Mouse (Mus musculus): ENCODE data around the gene Bcar1. TPM values are rescaled to one million over a fixed set of nuclear protein-coding genes. Genes with fewer than 3 reads are reported as not detected.

The Bcar1 gene
- polyA plus RNA-seq, 1 experiment = 136 TPM

DNA sequence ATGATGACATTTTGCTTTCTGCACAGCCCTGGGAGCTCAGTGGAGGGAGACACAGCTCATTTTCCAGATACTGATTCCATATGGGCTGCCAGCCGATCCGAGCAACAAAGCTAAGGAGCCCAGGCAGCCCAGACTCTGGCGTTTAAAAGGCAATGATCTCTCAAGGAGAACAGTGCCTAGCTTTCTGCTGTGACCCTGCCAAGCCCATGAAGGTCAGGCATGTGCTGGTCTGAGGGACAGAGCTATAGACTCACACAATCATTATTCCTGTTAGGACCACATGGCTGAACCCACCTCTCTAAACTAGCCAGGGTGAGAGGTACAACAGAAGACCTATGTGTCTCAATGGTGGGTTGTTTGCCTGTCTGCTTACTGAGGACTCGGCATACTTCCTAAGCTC is 44.1 kb upstream of the Bcar1 start:
- Histone ChIP-seq H3K79me3 (ENCODE audit: low read depth) (no peaks in the 10 kb centered on the region), H3K36me3 (ENCODE audit: control insufficient read depth, insufficient read depth) (peaks cover 23% of the 10 kb centered on the region), H3K27me3 (ENCODE audit: control insufficient read depth, insufficient read depth, insufficient read length) (no peaks in the 10 kb centered on the region), H3K4me3 (ENCODE audit: insufficient read depth, poor library complexity, severe bottlenecking) (no peak overlapping the region), H3ac (ENCODE audit: control insufficient read depth, insufficient read length, low read depth) (no peak overlapping the region), H3K79me2 (ENCODE audit: control insufficient read depth, insufficient read depth) (no peaks in the 10 kb centered on the region)
- TF ChIP-seq MYOG (IDR thresholded peaks at IDR 0.05; ENCODE audit: control insufficient read depth, extremely low read depth, insufficient read length) (no peak), FOSL1 (IDR thresholded peaks at IDR 0.05; ENCODE audit: insufficient read depth, low read length, poor library complexity, severe bottlenecking) (no peak), CEBPB (IDR thresholded peaks at IDR 0.05; ENCODE audit: low read depth) (no peak), USF1 (IDR thresholded peaks at IDR 0.05; ENCODE audit: low read depth) (no peak), MAX (IDR thresholded peaks at IDR 0.05) (no peak), CTCF (IDR thresholded peaks at IDR 0.05; ENCODE audit: control insufficient read depth, insufficient read depth, insufficient read length) (no peak), MYOD1 (IDR thresholded peaks at IDR 0.05; ENCODE audit: control insufficient read depth, insufficient read length, low read depth) (no peak)

DNA sequence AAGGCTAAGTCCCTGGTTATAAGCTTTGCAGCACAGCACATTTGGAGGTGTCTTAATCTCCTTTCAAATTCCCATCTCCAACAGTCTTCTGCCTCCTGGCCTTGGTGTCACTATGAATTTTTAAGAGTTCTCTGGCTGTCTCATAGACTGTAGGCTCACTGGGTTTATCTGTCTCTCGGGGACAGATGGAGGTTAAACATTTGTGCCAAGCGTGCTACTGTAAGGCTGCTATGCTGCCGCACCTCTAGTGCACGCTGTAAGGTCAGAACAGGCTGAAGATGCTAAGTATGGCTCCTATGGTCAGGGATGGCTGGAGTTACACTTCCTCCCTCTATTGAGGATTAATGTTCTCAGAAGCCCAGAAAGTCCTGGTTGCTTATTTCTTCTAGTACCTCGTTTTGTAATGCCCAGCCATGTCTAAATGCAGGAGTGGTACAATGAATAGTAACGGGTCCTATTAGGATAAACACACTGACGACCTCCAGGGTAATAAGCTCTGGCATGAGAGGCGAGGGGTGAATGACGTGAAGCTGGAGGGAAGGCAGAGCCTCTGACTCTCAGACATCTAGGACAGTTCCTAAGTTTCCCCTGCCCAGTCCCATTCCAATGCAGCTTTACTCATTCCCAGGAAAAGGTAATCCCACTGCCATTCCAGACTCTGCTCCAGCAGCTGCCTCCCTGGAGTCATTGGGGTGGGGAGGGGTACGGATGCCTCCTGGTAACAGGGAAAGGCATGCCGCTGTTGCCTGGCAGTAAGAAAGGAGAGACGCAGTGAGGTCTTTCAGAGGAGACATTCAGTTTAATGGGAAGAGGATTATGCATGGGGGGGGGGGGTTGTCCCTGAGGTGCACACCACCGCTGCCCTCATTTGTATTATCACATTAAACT is 43.3 kb upstream of the Bcar1 start:
- Histone ChIP-seq H3ac (ENCODE audit: control insufficient read depth, insufficient read length, low read depth) (no peak overlapping the region), H3K36me3 (ENCODE audit: control insufficient read depth, insufficient read depth) (peaks cover 18% of the 10 kb centered on the region), H3K79me3 (ENCODE audit: low read depth) (no peaks in the 10 kb centered on the region), H3K79me2 (ENCODE audit: control insufficient read depth, insufficient read depth) (no peaks in the 10 kb centered on the region), H3K4me3 (ENCODE audit: insufficient read depth, poor library complexity, severe bottlenecking) (no peak overlapping the region), H3K27me3 (ENCODE audit: control insufficient read depth, insufficient read depth, insufficient read length) (no peaks in the 10 kb centered on the region)
- TF ChIP-seq MYOG (IDR thresholded peaks at IDR 0.05; ENCODE audit: control insufficient read depth, extremely low read depth, insufficient read length) (no peak), MAX (IDR thresholded peaks at IDR 0.05) (no peak)

DNA sequence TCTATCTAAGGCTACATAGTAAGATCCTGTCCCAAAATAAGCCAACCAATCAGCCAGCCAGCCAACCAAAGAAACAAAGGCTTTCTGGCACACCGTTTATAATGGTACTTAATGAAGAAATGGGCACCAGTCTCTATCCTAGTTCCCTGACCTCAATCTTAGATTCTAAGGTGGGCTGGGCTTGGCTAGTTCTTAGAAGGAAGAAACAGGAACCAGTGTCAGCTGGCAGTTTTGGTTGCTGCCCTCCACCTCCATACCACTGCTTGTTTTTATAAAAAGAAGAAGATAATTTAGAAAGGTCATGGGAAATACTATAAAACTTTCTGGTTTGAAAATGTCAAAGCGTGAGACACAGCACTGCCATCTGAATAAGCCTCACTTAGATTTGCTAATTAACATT is 42.5 kb upstream of the Bcar1 start:
- Histone ChIP-seq H3ac (ENCODE audit: control insufficient read depth, insufficient read length, low read depth) (no peak overlapping the region), H3K79me3 (ENCODE audit: low read depth) (no peaks in the 10 kb centered on the region), H3K36me3 (ENCODE audit: control insufficient read depth, insufficient read depth) (peaks cover 12% of the 10 kb centered on the region), H3K4me3 (ENCODE audit: insufficient read depth, poor library complexity, severe bottlenecking) (no peak overlapping the region), H3K79me2 (ENCODE audit: control insufficient read depth, insufficient read depth) (no peaks in the 10 kb centered on the region), H3K27me3 (ENCODE audit: control insufficient read depth, insufficient read depth, insufficient read length) (no peaks in the 10 kb centered on the region)
- TF ChIP-seq MYOG (IDR thresholded peaks at IDR 0.05; ENCODE audit: control insufficient read depth, extremely low read depth, insufficient read length) (no peak), CEBPB (IDR thresholded peaks at IDR 0.05; ENCODE audit: low read depth) (no peak), FOSL1 (IDR thresholded peaks at IDR 0.05; ENCODE audit: insufficient read depth, low read length, poor library complexity, severe bottlenecking) (no peak), MAX (IDR thresholded peaks at IDR 0.05) (no peak), USF1 (IDR thresholded peaks at IDR 0.05; ENCODE audit: low read depth) (no peak), CTCF (IDR thresholded peaks at IDR 0.05; ENCODE audit: control insufficient read depth, insufficient read depth, insufficient read length) (no peak), MYOD1 (IDR thresholded peaks at IDR 0.05; ENCODE audit: control insufficient read depth, insufficient read length, low read depth) (no peak)

DNA sequence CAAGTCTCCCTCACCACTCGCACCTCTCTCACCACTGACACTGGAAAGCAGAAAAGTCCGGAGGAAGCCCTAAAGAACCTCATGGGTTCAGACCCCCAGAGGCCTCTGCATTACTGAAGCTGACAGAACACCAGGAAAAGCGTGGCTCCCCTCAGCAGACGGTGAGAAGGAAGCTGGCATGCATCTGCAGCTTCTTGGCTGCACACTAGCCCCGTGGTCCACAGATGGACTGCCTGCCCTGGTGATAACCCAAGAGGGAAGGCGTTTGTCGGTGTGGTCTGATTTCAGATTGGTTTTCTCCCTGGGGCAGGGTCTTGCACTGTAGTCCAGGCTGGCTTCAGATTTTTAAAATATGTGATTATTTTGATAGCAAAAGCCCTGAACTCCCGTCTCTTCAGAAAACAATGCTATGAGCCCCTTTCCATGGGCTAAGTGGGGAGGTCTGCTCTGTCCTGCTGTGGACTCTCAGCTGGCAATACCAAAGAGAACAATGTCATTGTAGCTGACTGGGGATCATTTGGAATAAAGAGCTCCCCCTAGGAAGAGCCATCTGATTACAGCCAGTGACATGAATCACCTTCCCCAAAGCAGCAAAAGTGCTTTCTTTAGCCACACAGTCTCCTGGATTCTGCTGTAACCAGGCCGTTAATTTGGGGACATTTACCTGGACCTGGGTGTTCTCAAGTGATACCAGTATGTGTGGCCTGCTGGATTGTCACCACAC is 39.2 kb upstream of the Bcar1 start:
- no peaks in the 10 kb centered on the region for H3K27me3 ChIP-seq (ENCODE audit: control insufficient read depth, insufficient read depth, insufficient read length)
- no peaks in the 10 kb centered on the region for H3K79me2 ChIP-seq (ENCODE audit: control insufficient read depth, insufficient read depth)
- no peak overlapping the region for H3K4me3 ChIP-seq (ENCODE audit: insufficient read depth, poor library complexity, severe bottlenecking)
- peaks cover 14% of the 10 kb centered on the region for H3K36me3 ChIP-seq (ENCODE audit: control insufficient read depth, insufficient read depth)
- no peak for TF ChIP-seq MAX (IDR thresholded peaks at IDR 0.05)
- no peak for TF ChIP-seq CTCF (IDR thresholded peaks at IDR 0.05; ENCODE audit: control insufficient read depth, insufficient read depth, insufficient read length)
- TF ChIP-seq MYOG (IDR thresholded peaks at IDR 0.05; ENCODE audit: control insufficient read depth, extremely low read depth, insufficient read length) = no peak
- no peak for TF ChIP-seq FOSL1 (IDR thresholded peaks at IDR 0.05; ENCODE audit: insufficient read depth, low read length, poor library complexity, severe bottlenecking)
- TF ChIP-seq USF1 (IDR thresholded peaks at IDR 0.05; ENCODE audit: low read depth) = no peak
- TF ChIP-seq CEBPB (IDR thresholded peaks at IDR 0.05; ENCODE audit: low read depth) = no peak
- no peak for TF ChIP-seq MYOD1 (IDR thresholded peaks at IDR 0.05; ENCODE audit: control insufficient read depth, insufficient read length, low read depth)
- H3ac ChIP-seq (ENCODE audit: control insufficient read depth, insufficient read length, low read depth) = no peak overlapping the region
- H3K79me3 ChIP-seq (ENCODE audit: low read depth) = peaks cover 2% of the 10 kb centered on the region

DNA sequence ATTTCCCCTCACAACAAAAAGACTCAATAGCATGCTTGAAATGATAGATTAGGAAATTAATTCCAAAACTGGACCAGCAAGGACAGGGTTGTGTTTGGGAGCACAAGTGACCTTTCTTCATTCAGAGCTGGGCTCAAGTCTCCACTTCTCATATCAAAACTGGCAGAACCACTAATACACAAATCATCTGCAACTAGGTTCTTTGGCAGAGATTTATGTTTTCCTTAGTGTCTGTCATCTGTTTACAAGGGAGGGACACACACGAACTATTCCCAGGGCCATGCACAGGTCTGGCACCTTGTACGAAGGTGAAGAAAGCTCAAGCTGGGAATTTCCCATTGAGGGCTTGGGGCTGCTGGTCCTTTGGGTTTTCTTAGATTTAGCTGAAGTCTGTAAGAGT is 38.6 kb upstream of the Bcar1 start:
- no peak for TF ChIP-seq MYOD1 (IDR thresholded peaks at IDR 0.05; ENCODE audit: control insufficient read depth, insufficient read length, low read depth)
- TF ChIP-seq FOSL1 (IDR thresholded peaks at IDR 0.05; ENCODE audit: insufficient read depth, low read length, poor library complexity, severe bottlenecking) = no peak
- TF ChIP-seq CEBPB (IDR thresholded peaks at IDR 0.05; ENCODE audit: low read depth) = no peak
- TF ChIP-seq MAX (IDR thresholded peaks at IDR 0.05) = no peak
- no peak for TF ChIP-seq CTCF (IDR thresholded peaks at IDR 0.05; ENCODE audit: control insufficient read depth, insufficient read depth, insufficient read length)
- no peak for TF ChIP-seq USF1 (IDR thresholded peaks at IDR 0.05; ENCODE audit: low read depth)
- TF ChIP-seq MYOG (IDR thresholded peaks at IDR 0.05; ENCODE audit: control insufficient read depth, extremely low read depth, insufficient read length) = no peak
- H3K79me2 ChIP-seq (ENCODE audit: control insufficient read depth, insufficient read depth) = no peaks in the 10 kb centered on the region
- no peak overlapping the region for H3K4me3 ChIP-seq (ENCODE audit: insufficient read depth, poor library complexity, severe bottlenecking)
- no peak overlapping the region for H3ac ChIP-seq (ENCODE audit: control insufficient read depth, insufficient read length, low read depth)
- peaks cover 2% of the 10 kb centered on the region for H3K79me3 ChIP-seq (ENCODE audit: low read depth)
- H3K36me3 ChIP-seq (ENCODE audit: control insufficient read depth, insufficient read depth) = peaks cover 18% of the 10 kb centered on the region
- no peaks in the 10 kb centered on the region for H3K27me3 ChIP-seq (ENCODE audit: control insufficient read depth, insufficient read depth, insufficient read length)
